Mouse (Mus musculus): ENCODE results near the gene Arhgap4. TPM values are rescaled to one million over a fixed set of nuclear protein-coding genes. Genes with fewer than 3 reads are reported as not detected.

Gene Arhgap4
- polyA plus RNA-seq (2012; rRNA removed): 12.6 and 16.0 TPM in 2 replicates

DNA sequence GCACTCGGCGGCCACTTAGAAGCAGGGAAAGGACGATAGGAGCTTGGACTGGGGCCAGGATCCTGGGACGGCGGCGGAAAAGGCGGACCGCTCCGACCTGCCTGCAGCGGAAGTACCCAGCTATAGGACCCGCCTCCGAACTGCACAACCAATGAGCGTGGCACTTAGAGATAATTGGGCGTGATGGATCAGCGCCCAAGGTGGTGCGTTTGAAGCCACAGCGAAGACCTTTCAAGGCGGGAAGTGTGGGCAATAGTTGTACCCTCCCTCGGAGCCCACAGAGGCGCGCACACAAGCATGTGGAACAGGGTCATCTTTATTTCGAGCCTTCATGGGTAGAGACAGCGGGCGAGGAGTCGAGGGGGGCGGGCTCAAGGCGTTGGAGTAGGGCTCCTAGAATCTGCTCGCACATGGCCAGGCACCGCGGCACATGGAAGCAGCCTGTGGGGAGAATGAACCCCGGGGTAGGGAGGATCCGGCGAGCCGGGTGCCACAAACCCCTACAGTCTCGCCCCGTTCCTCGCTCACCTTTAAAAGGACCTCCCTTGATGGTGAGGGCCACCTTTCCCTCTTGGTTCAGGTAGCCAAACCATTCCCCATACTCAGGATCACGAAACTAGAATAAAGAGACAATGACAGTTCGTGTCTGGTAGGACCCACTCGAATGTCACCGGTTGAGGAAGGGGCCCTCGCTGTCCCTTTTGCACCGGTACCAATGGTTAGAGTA lies at the start of gene Arhgap4, which contains the start of gene Naa10:
TSS of gene Arhgap4 (minus strand) at position 48 of the 727 bp plus-strand sequence.
TSS of gene Naa10 (minus strand) at position 122 of the 727 bp plus-strand sequence.

DNA sequence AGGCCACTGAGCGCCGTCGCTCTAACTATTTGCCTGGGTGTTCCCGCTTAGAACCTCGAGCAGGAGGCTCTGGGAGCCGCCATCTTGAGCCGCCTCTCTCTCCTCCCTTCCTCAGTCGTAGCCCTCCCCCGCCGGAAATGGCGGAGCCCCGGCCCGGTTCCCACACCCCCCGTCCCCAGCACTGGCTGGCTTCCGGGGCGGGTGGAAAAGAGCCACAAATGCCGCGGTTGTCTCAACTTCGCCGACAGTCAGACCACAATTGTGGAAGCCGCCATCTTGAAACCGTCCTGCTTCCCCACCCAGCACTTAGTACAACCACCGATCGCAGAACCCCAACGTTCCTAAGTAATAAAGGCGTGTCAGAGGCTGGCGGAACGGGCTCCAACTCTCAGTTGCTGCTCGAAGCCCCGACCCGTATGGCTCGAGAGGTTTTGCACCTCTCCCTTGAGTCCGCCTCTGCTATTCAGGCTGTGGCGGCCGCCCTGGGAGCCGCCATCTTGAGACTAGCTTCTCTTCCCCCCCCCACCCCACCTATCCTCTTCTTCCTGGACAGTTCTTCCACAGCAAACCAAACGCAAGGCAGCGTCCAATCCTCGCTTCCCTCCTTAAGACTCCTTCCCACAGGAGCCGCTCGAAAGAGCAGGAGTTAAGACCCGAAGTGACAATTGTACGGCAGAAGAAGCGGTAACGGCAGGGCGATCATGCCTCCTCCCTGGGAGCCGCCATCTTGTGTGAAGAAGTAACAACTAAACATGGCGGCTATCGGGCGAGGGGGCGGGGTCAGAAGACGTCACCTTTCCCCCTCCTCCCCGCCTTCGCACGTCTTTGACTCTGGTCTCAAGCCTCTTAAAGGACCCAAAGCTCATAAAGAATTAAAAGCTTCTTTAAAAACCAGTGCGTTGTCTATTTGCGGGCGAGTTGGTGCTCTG lies 44.8 kb upstream of the Arhgap4 start, which contains the start of gene Hcfc1:
TSS of gene Hcfc1 (minus strand) at position 110 of the 929 bp plus-strand sequence.

DNA sequence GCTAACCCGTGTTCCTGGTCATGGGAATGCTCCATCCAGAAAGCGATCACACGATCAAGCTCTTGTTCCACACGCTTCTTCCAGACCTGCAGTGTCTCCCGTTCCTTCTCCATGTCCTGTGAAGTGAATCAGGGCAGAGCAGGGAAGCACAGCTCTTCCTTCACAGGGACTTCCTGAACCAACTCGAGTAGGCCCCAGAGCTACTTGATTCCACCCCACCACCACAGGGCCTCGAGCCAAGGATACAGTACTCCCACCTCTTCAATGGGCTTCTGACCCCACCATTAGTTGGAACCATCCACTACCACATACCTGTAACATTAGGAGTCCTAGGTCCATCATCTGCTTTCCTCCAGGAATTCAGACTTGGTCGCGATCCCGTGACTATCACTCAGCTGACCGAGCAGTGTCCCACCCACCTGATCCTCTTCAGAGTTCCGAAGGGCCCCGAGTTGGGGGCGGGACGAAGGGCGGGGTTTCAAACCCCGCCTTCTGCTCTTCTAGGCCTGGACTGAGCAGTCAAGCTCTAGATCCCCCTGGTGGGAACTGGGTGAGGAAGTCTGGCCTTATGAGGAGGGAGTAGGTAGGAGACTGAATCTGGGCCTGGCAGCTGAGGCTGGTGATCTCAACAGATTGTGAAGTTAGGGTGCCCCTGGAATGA lies 8.9 kb upstream of the Arhgap4 start, which contains the start of gene Renbp:
TSS of gene Renbp (minus strand) at position 449 of the 661 bp plus-strand sequence.

DNA sequence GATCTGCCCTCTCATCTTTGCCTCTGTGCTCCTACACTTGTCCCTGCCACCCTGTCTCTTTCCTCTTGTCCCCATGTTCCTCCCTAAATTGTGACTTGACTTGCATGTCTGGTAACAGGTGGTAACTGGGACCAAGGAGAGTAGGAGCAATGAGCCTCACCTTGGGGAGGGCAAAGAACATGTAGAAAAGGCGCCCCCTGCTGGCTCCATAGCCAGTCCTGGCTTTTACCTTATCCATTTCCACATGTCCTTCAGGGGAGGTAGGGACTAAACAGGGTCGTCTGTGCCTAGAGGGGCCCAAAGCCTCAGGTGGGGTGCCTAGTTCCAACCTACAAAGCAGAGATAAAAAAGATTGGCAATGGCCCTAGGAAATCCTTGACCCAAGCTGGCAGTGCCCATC lies 26.0 kb downstream of the Arhgap4 start, which contains the start of gene L1cam:
TSS of gene L1cam (minus strand) at position 387 of the 400 bp plus-strand sequence.

DNA sequence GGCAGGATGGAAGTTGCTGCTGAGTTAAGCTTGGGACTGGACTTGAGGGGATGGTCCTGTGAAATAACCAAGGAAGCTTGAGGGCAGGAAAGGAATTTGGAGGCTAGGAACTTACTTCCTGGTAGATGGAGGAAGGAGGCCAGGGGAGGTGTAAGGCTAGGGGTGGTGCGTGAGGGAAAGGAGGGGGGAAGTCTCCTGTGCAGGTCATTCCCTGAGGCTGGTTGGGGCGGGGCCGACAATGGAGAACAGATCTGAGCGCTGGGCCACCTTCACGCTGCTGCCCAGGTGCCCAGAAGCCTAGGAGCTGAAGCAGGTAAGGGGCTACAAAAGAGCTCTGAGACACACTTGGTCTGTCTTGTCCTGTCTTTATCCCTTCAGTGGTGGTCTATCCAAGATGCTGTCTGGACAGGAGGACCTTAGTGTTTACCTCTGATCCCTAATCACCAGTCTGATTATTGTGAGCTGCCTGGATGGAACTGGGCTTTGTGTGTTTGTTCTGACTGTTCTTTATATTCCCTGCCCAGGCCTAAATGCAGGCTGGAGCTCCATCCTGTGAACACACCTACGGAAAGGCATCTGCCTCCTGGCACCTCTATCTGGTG lies 30.0 kb downstream of the Arhgap4 start, which contains the start of gene Avpr2:
TSS of gene Avpr2 (plus strand) at position 552 of the 602 bp plus-strand sequence.

Other genes with a start within 250 kb of the Arhgap4 start
- 3.0 TPM in 2 replicates for gene Slc6a8, start 248.7 kb downstream of the Arhgap4 start, polyA plus RNA-seq (2012; rRNA removed)
- 46.7 and 49.0 TPM in 2 replicates for gene Bcap31, start 205.7 kb downstream of the Arhgap4 start, polyA plus RNA-seq (2012; rRNA removed)
- 6.0 and 6.6 TPM in 2 replicates for gene Abcd1, start 205.3 kb downstream of the Arhgap4 start, polyA plus RNA-seq (2012; rRNA removed)
- gene Plxnb3, start 164.8 kb downstream of the Arhgap4 start, polyA plus RNA-seq (2012; rRNA removed): 0.48 and 0.50 TPM in 2 replicates
- gene Srpk3, start 147.5 kb downstream of the Arhgap4 start, polyA plus RNA-seq (2012; rRNA removed): 0.46 and 0.81 TPM in 2 replicates
- gene Idh3g, start 135.0 kb downstream of the Arhgap4 start, polyA plus RNA-seq (2012; rRNA removed): 144 and 146 TPM in 2 replicates
- gene Ssr4, start 134.8 kb downstream of the Arhgap4 start, polyA plus RNA-seq (2012; rRNA removed): 240 and 242 TPM in 2 replicates
- gene Pdzd4, start 96.9 kb downstream of the Arhgap4 start, polyA plus RNA-seq (2012; rRNA removed): 0.26 and 0.31 TPM in 2 replicates
- 0.01 TPM in 1 of 2 replicates, not detected in the other for gene Avpr2, start 29.8 kb downstream of the Arhgap4 start, polyA plus RNA-seq (2012; rRNA removed)
- gene L1cam, start 25.8 kb downstream of the Arhgap4 start, polyA plus RNA-seq (2012; rRNA removed): 0.20 and 0.44 TPM in 2 replicates
- 51.4 and 55.9 TPM in 2 replicates for gene Naa10, start 74 bp upstream of the Arhgap4 start, polyA plus RNA-seq (2012; rRNA removed)
- 16.4 and 17.5 TPM in 2 replicates for gene Renbp, start 9.0 kb upstream of the Arhgap4 start, polyA plus RNA-seq (2012; rRNA removed)
- gene Hcfc1, start 44.5 kb upstream of the Arhgap4 start, polyA plus RNA-seq (2012; rRNA removed): 12.8 and 17.0 TPM in 2 replicates
- gene Irak1, start 102.0 kb upstream of the Arhgap4 start, polyA plus RNA-seq (2012; rRNA removed): 21.7 and 22.4 TPM in 2 replicates
- not detected in 2 replicates for gene Opn1mw, start 205.6 kb upstream of the Arhgap4 start, polyA plus RNA-seq (2012; rRNA removed)
- 3.2 and 3.9 TPM in 2 replicates for gene Mecp2, start 213.5 kb upstream of the Arhgap4 start, polyA plus RNA-seq (2012; rRNA removed)
- not detected in 2 replicates for gene Tex28, start 246.0 kb upstream of the Arhgap4 start, polyA plus RNA-seq (2012; rRNA removed)